Mouse (Mus musculus) hindbrain, postnatal 0 days (tissue): Measurements from ENCODE around the gene Zfp384. TPM values are rescaled to one million over a fixed set of nuclear protein-coding genes. Genes with fewer than 3 reads are reported as not detected.

Source experiments
- ATAC-seq: fragments of 200-750 bp; cut with Nextera tagmentation; 2 replicates; pipeline ENCODE4 v1.8.0; 2017; ENCODE audit warnings: mild to moderate bottlenecking, moderate TSS enrichment, moderate library complexity
- DNase-seq: peaks from one replicate; pipeline ENCODE4 v3.0.0-alpha.2; 2015; ENCODE audit warnings: low spot score
- H3K27ac ChIP-seq: fragments of 300-500 bp; sonication (generic); 2 replicates; pipeline ENCODE4 v1.5.1; 2014; ENCODE audit warnings: mild to moderate bottlenecking
- H3K27me3 ChIP-seq: fragments of 300-500 bp; sonication (generic); 2 replicates; pipeline ENCODE4 v1.6.1; 2014; ENCODE audit warnings: low read length, mixed read lengths; ENCODE audit not compliant: insufficient read depth
- H3K36me3 ChIP-seq: fragments of 300-500 bp; sonication (generic); 2 replicates; pipeline ENCODE4 v1.6.1; 2014; ENCODE audit warnings: low read length, mixed read lengths; ENCODE audit not compliant: insufficient read depth
- H3K4me1 ChIP-seq: fragments of 300-500 bp; sonication (generic); 2 replicates; pipeline ENCODE4 v1.6.1; 2014; ENCODE audit warnings: antibody characterized with exemption, low read length, mixed read lengths; ENCODE audit not compliant: insufficient read depth
- H3K4me2 ChIP-seq: fragments of 300-500 bp; sonication (generic); 2 replicates; pipeline ENCODE4 v1.6.1; 2014; ENCODE audit warnings: low read depth, mild to moderate bottlenecking, low read length, moderate library complexity, mixed read lengths
- H3K4me3 ChIP-seq: fragments of 300-500 bp; sonication (generic); 2 replicates; pipeline ENCODE4 v1.5.1; 2014; ENCODE audit warnings: low read length
- H3K9ac ChIP-seq: fragments of 300-500 bp; sonication (generic); replicated peaks from 2 replicates; pipeline ENCODE4 v1.6.1; 2014; ENCODE audit warnings: mild to moderate bottlenecking, low read length, moderate library complexity, mixed read lengths
- H3K9me3 ChIP-seq: fragments of 300-500 bp; sonication (generic); 2 replicates; pipeline ENCODE4 v1.6.1; 2016; ENCODE audit warnings: low read length, mixed read lengths
- CTCF ChIP-seq: IDR thresholded peaks from 2 replicates; pipeline ENCODE4 v1.5.1; 2016; ENCODE audit warnings: antibody characterized with exemption, control low read depth, low read depth
- WGBS: fragments of 180-500 bp; shearing (Covaris S2); extraction: QIAGEN DNeasy Blood & Tissue Kit; methylation state at CpG from one replicate; pipeline ENCODE4 v1.1.7; 2014; 5-methylcytosine and 5-hydroxymethylcytosine counted together
- polyA plus RNA-seq: library from polyadenylated mRNA; unstranded; fragments of >200 nt; fragmentation: Nextera tagmentation; extraction: Ambion mirVana; gene quantifications from 2 replicates; pipeline ENCODE4 v1.2.1, GENCODE M21; 2015
- total RNA-seq: library from RNA; depleted of rRNA; stranded (reverse); fragments of >200 nt; gene quantifications from 2 replicates; pipeline ENCODE4 v1.2.3, GENCODE M21; 2014

Gene Zfp384
- total and polyA plus RNA-seq, 2 experiments from 2014 or later, result 11.6 to 38.6 TPM

GRCm38 (mm10) chr6:125071170-125071895, 62.4 kb downstream of the Zfp384 start:
- DNase-seq (peak; percentile 59), ATAC-seq (peak; percentile 91)
- 0 out of 2 replicates have a peak overlapping the region, but pooled peaks have one; percentile 6 for H3K4me2 ChIP-seq
- TF ChIP-seq CTCF, result no peak
- no peaks in the 10 kb centered on the region for H3K27me3 ChIP-seq
- H3K27ac ChIP-seq, result peak overlapping the region; percentile 85
- no peaks in the 10 kb centered on the region for H3K36me3 ChIP-seq
- H3K9ac ChIP-seq, result no peak overlapping the region
- H3K4me3 ChIP-seq, result no peak overlapping the region
- 67% methylated on average over 18 of the region's 18 CpGs for WGBS
- no peaks in the 10 kb centered on the region for H3K4me1 ChIP-seq
- H3K9me3 ChIP-seq, result no peaks in the 10 kb centered on the region

- H3K9ac ChIP-seq, result no peak overlapping the region
- ATAC-seq (peak; percentile 87), DNase-seq (peak; percentile 90)
- no peaks in the 10 kb centered on the region for H3K27me3 ChIP-seq
- no peak overlapping the region for H3K4me3 ChIP-seq
- no peaks in the 10 kb centered on the region for H3K4me1 ChIP-seq
- H3K4me2 ChIP-seq, result 0 out of 2 replicates have a peak overlapping the region, but pooled peaks have one; percentile 6
- 7% methylated on average over 2 of the region's 2 CpGs for WGBS
- H3K36me3 ChIP-seq, result no peaks in the 10 kb centered on the region
- TF ChIP-seq CTCF, result no peak
- peak overlapping the region; percentile 85 for H3K27ac ChIP-seq
- no peaks in the 10 kb centered on the region for H3K9me3 ChIP-seq
Observed at GRCm38 (mm10) chr6:125071896-125072279, 62.9 kb downstream of the Zfp384 start.

- TF ChIP-seq CTCF, result no peak
- H3K27me3 ChIP-seq, result no peaks in the 10 kb centered on the region
- H3K27ac ChIP-seq, result no peak overlapping the region
- H3K36me3 ChIP-seq, result no peaks in the 10 kb centered on the region
- DNase-seq (no peak), ATAC-seq (no peak)
- H3K4me3 ChIP-seq, result no peak overlapping the region
- no peaks in the 10 kb centered on the region for H3K9me3 ChIP-seq
- H3K4me2 ChIP-seq, result no peak overlapping the region
- no peak overlapping the region for H3K9ac ChIP-seq
- 71% methylated on average over 8 of the region's 8 CpGs for WGBS
- no peaks in the 10 kb centered on the region for H3K4me1 ChIP-seq
Observed at GRCm38 (mm10) chr6:125073825-125074224, 64.9 kb downstream of the Zfp384 start.

GRCm38 (mm10) chr6:125081394-125081793, 72.4 kb downstream of the Zfp384 start:
- 20% methylated on average over 25 of the region's 25 CpGs for WGBS
- Histone ChIP-seq H3K4me3 (peak overlapping the region; percentile 35), H3K4me2 (peak overlapping the region; percentile 68), H3K27ac (peak overlapping the region; percentile 90), H3K9me3 (no peaks in the 10 kb centered on the region), H3K36me3 (no peaks in the 10 kb centered on the region), H3K27me3 (no peaks in the 10 kb centered on the region), H3K9ac (peak overlapping the region; percentile 56), H3K4me1 (no peaks in the 10 kb centered on the region)
- DNase-seq (no peak), ATAC-seq (no peak)
- TF ChIP-seq CTCF, result no peak

- Histone ChIP-seq H3K9me3 (no peaks in the 10 kb centered on the region), H3K27ac (peak overlapping the region; percentile 90), H3K36me3 (no peaks in the 10 kb centered on the region), H3K9ac (peak overlapping the region; percentile 56), H3K27me3 (no peaks in the 10 kb centered on the region), H3K4me3 (peak overlapping the region; percentile 35), H3K4me2 (peak overlapping the region; percentile 68), H3K4me1 (no peaks in the 10 kb centered on the region)
- TF ChIP-seq CTCF, result peak; percentile 98
- DNase-seq (peak; percentile 98), ATAC-seq (peak; percentile 97)
- WGBS, result 22% methylated on average over 45 of the region's 45 CpGs
Observed at GRCm38 (mm10) chr6:125081797-125082560, 73.0 kb downstream of the Zfp384 start.

GRCm38 (mm10) chr6:125082801-125083386, 73.9 kb downstream of the Zfp384 start:
- Histone ChIP-seq H3K27me3 (no peaks in the 10 kb centered on the region), H3K27ac (no peak overlapping the region), H3K4me2 (no peak overlapping the region), H3K36me3 (no peaks in the 10 kb centered on the region), H3K4me3 (no peak overlapping the region), H3K9ac (no peak overlapping the region), H3K4me1 (no peaks in the 10 kb centered on the region), H3K9me3 (no peaks in the 10 kb centered on the region)
- TF ChIP-seq CTCF, result no peak
- ATAC-seq (no peak), DNase-seq (no peak)
- 83% methylated on average over 7 of the region's 7 CpGs for WGBS
